Mouse (Mus musculus): ENCODE measurements around the gene Dhdh. TPM values are rescaled to one million over a fixed set of nuclear protein-coding genes. Genes with fewer than 3 reads are reported as not detected.
"Not testable (repeated sequence)": the region's sequence is repeated elsewhere in the genome, so short reads cannot be mapped to it uniquely, and the experiment has no call there.

Dhdh gene
- polyA plus RNA-seq, 1 experiment from 2014 or later, result 3.4 TPM

- Histone ChIP-seq H3K9me3 (replicated peaks; ENCODE audit: control insufficient read depth, low read length) (no peaks in the 10 kb centered on the region), H3K36me3 (ENCODE audit: control insufficient read depth, insufficient read depth) (peaks cover 31% of the 10 kb centered on the region), H3K4me3 (ENCODE audit: low read length) (no peak overlapping the region; the same call in 1 of the 2 replicates), H3K4me2 (ENCODE audit: low read depth, low read length) (peak overlapping the region; percentile 21), H3K27me3 (ENCODE audit: control insufficient read depth, insufficient read depth, low read length) (no peaks in the 10 kb centered on the region), H3K9ac (ENCODE audit: low read length) (peak overlapping the region; percentile 75), H3K4me1 (ENCODE audit: control insufficient read depth, insufficient read depth, low read length) (peaks cover 40% of the 10 kb centered on the region), H3K27ac (ENCODE audit: low read length) (peak overlapping the region; percentile 90)
- 0 out of 2 replicates have a peak, but pooled peaks have one; percentile 5 for ATAC-seq (replicated peaks; ENCODE audit: extremely low read depth, insufficient read depth, low FRiP score)
- WGBS, result 9% methylated on average over 13 of the region's 13 CpGs
These were observed 27.7 kb downstream of the Dhdh start for GRCm38 (mm10) chr7:45460860-45461314.

- peak overlapping the region; percentile 75 for H3K9ac ChIP-seq (ENCODE audit: low read length)
- no peaks in the 10 kb centered on the region for H3K27me3 ChIP-seq (ENCODE audit: control insufficient read depth, insufficient read depth, low read length)
- peak overlapping the region; percentile 70 for H3K4me3 ChIP-seq (ENCODE audit: low read length)
- peaks cover 36% of the 10 kb centered on the region for H3K4me1 ChIP-seq (ENCODE audit: control insufficient read depth, insufficient read depth, low read length)
- WGBS, result 67% methylated on average over 7 of the region's 7 CpGs
- ATAC-seq (replicated peaks; ENCODE audit: extremely low read depth, insufficient read depth, low FRiP score), result no peak
- peak overlapping the region; percentile 90 for H3K27ac ChIP-seq (ENCODE audit: low read length)
- H3K4me2 ChIP-seq (ENCODE audit: low read depth, low read length), result peak overlapping the region; percentile 74
- H3K36me3 ChIP-seq (ENCODE audit: control insufficient read depth, insufficient read depth), result peaks cover 32% of the 10 kb centered on the region
- H3K9me3 ChIP-seq (replicated peaks; ENCODE audit: control insufficient read depth, low read length), result no peaks in the 10 kb centered on the region
These were observed 28.2 kb downstream of the Dhdh start for GRCm38 (mm10) chr7:45460377-45460776.

DNA sequence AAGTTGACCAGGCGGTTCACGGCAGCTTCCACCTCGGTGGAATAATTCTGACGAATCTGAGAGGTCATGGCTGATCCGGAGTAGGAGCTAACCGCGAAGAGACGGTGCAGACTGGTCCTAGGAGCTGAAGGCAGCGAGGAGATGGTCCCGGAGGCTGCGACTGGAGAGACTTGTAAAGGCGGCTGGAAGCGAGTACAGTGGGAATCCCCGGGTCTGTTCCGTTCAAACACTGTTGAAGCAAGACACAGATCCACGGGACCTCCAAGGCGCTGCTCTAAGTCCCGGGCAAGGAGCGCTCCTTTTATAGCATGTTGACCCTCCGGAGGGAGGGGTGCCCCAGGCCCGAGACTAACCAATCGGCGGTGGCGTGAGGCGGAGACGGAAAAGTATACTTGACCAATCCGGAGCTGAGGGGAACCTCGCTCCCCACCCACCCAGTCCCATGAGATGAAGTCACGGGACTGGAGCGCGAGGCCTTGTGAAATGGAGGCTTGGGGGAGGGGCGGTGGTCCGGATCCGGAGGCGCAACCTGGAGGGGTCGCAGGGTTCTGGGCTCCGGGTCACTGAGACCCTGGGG lies 29.0 kb downstream of the Dhdh start, which contains the start of gene Ftl1:
Gene Ftl1 (minus strand): TSS at position 321 of the 577 bp plus-strand sequence.
- under 1% methylated on average over 25 of the region's 37 CpGs for WGBS
- H3K27ac ChIP-seq (ENCODE audit: low read length), result peak within 1 kb of the TSS; percentile 95
- H3K4me1 ChIP-seq (ENCODE audit: control insufficient read depth, insufficient read depth, low read length), result peaks cover 36% of the 10 kb centered on the region
- H3K9me3 ChIP-seq (replicated peaks; ENCODE audit: control insufficient read depth, low read length); H3K27me3 ChIP-seq (ENCODE audit: control insufficient read depth, insufficient read depth, low read length): not testable (repeated sequence)
- H3K36me3 ChIP-seq (ENCODE audit: control insufficient read depth, insufficient read depth), result peaks cover 39% of the 10 kb centered on the region
- H3K4me2 ChIP-seq (ENCODE audit: low read depth, low read length), result peak within 1 kb of the TSS; percentile 74
- H3K4me3 ChIP-seq (ENCODE audit: low read length), result peak within 1 kb of the TSS; percentile 70
- ATAC-seq (replicated peaks; ENCODE audit: extremely low read depth, insufficient read depth, low FRiP score), result peak; percentile 95
- H3K9ac ChIP-seq (ENCODE audit: low read length), result peak within 1 kb of the TSS; percentile 92

DNA sequence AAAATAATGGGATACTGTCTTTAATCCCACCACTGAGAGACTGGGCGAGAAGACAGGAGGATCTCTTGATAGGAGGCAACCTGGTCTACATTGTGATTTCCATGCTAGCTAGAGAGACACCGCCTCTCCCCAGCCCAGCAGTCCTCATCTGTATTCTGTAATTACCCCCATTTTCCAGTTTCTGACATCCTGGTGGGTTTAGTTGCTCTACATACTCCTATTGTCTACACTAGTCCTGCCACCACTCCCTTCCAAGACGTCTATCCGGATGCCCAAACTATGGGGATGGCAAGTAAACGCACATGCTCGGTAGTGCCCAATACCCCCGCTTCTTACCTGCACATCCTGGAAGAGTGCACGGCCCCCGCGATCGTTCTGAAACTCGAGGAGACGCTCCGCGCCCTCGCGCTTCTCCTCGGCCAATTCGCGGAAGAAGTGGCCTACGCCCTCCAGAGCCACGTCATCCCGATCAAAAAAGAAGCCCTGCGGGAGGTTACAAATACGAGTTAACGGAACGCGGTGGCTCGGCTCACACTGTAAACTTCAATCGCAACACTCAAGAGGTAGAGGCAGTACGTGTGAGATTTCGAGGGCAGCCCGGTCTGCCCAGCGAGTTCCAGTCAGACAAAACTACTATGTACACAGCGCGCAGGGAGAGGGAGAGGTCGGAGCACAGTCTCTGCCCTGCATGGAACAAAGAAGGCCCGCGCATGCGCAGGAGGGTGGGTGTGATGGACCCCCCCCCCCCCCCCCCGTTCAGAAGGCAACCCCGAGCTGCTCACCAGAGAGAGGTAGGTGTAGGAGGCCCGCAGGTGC lies 29.6 kb downstream of the Dhdh start:
- Histone ChIP-seq H3K36me3 (ENCODE audit: control insufficient read depth, insufficient read depth) (peaks cover 44% of the 10 kb centered on the region), H3K9me3 (replicated peaks; ENCODE audit: control insufficient read depth, low read length) (no peaks in the 10 kb centered on the region), H3K27ac (ENCODE audit: low read length) (peak overlapping the region; percentile 95), H3K4me2 (ENCODE audit: low read depth, low read length) (peak overlapping the region; percentile 71), H3K27me3 (ENCODE audit: control insufficient read depth, insufficient read depth, low read length) (no peaks in the 10 kb centered on the region), H3K9ac (ENCODE audit: low read length) (peak overlapping the region; percentile 92), H3K4me1 (ENCODE audit: control insufficient read depth, insufficient read depth, low read length) (peaks cover 36% of the 10 kb centered on the region), H3K4me3 (ENCODE audit: low read length) (peak overlapping the region; percentile 70)
- peak; percentile 62 for ATAC-seq (replicated peaks; ENCODE audit: extremely low read depth, insufficient read depth, low FRiP score)
- WGBS, result under 1% methylated on average over 42 of the region's 43 CpGs

DNA sequence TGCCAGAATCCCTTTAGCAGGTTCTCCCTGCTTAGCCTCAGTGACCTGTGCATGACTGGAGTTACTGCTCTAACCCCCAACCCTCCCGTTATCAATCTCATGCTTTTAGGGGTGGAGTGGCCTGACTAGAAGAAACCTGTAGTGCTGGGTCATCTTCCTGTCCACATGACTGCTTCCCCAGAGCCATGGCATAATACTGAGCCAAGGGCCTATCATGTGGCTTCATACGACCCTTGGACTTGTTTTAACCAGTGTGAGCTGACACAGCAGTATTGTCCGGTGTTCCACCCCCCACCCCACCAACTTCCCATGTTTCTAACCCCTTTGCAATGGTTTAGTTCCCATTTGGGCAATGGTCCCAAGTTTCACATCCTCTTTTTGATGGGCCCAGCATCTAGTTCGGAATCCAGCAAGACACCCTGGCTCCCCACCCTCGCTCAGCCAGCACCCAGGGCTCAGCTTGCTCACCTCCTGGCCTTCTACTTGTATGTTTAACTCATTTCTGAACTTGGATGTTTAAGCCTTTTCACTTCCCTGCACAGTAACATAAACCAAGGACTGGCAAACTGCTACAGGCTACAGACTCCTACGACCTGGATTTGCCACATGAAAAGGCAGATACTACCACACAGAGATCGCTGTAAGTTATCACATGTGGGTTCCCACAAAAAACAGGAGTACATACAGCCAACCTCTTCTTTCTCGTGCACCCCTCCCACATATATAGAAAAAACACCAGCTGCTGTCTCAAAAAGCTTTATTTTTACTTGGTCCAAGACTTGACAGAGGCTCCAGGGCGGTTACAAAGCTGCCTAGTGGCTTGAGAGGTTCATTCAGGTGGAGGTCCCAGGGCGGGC lies 31.2 kb downstream of the Dhdh start:
- WGBS, result 46% methylated on average over 10 of the region's 10 CpGs
- H3K36me3 ChIP-seq (ENCODE audit: control insufficient read depth, insufficient read depth), result peaks cover 39% of the 10 kb centered on the region
- peak overlapping the region; percentile 92 for H3K9ac ChIP-seq (ENCODE audit: low read length)
- H3K4me1 ChIP-seq (ENCODE audit: control insufficient read depth, insufficient read depth, low read length), result peaks cover 36% of the 10 kb centered on the region
- no peaks in the 10 kb centered on the region for H3K9me3 ChIP-seq (replicated peaks; ENCODE audit: control insufficient read depth, low read length)
- peak overlapping the region; percentile 68 for H3K27ac ChIP-seq (ENCODE audit: low read length)
- peak overlapping the region; percentile 71 for H3K4me2 ChIP-seq (ENCODE audit: low read depth, low read length)
- no peak for ATAC-seq (replicated peaks; ENCODE audit: extremely low read depth, insufficient read depth, low FRiP score)
- H3K4me3 ChIP-seq (ENCODE audit: low read length), result peak overlapping the region; percentile 70
- H3K27me3 ChIP-seq (ENCODE audit: control insufficient read depth, insufficient read depth, low read length), result no peaks in the 10 kb centered on the region

DNA sequence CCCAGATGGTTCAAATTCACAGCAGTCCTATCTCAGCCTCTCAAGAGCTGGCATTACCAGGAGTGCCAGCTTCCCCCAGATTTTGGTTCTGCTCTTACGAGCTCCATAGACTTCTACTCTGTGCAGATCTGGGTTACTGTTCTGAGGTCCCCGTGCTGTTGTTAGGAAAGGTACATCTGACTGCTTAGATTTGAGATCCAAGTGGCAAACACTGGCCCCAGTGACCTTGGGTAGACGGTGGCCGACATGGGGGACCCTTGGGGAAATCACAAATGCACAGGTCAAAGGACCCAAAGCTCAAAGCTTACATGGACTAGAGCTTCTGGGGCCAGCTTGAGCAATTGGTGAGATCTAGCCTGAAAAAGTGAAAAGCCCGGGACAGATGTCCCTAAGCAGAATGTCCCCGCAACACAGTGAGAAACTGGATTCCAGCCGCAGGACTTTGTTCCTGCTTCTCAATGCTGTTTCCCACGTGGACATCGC lies 31.8 kb downstream of the Dhdh start:
- H3K27ac ChIP-seq (ENCODE audit: low read length), result peak overlapping the region; percentile 68
- WGBS, result 38% methylated on average over 9 of the region's 9 CpGs
- H3K9me3 ChIP-seq (replicated peaks; ENCODE audit: control insufficient read depth, low read length), result no peaks in the 10 kb centered on the region
- H3K4me1 ChIP-seq (ENCODE audit: control insufficient read depth, insufficient read depth, low read length), result peaks cover 36% of the 10 kb centered on the region
- H3K4me2 ChIP-seq (ENCODE audit: low read depth, low read length), result peak overlapping the region; percentile 71
- peak overlapping the region; percentile 70; the same call in 1 of the 2 replicates for H3K4me3 ChIP-seq (ENCODE audit: low read length)
- no peak overlapping the region; the same call in 1 of the 2 replicates for H3K9ac ChIP-seq (ENCODE audit: low read length)
- H3K36me3 ChIP-seq (ENCODE audit: control insufficient read depth, insufficient read depth), result peaks cover 39% of the 10 kb centered on the region
- H3K27me3 ChIP-seq (ENCODE audit: control insufficient read depth, insufficient read depth, low read length), result no peaks in the 10 kb centered on the region
- no peak for ATAC-seq (replicated peaks; ENCODE audit: extremely low read depth, insufficient read depth, low FRiP score)

DNA sequence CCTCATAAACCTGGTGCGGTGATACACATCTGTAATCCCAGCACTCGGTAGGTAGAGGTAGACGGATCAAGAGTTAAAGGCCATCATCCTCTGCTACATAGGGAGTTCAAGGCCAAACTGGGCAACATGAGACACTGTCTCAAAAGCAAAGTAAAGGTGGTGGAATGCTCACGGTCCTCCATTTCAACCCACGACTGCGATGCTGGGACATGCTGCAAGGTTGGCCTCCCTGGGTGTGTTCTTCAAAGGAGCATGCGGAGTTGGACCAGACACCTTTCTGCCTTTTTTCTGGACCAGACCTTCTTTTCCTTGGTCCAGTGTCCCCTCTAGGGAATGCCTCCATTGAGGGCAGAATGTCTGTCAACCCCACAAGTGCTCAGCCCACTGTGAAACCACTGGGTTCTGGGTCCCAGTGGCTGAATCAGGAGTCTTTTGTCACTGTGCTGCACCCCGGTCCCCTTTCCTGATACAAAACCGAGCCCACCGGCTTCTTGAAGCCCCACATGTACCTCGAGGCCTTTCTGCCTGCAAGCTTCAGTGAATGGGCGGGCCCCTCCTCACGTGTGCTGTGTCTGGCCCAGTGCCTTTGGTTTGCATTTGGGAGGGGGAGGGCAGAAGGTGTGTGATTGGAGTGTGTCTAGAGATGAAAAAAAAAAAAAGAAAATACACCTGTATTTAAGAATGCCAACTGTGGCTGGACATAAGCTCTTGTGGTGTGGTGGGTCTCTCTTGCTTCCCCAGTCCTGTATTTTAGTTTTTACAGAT lies 32.5 kb downstream of the Dhdh start:
- peaks cover 41% of the 10 kb centered on the region for H3K36me3 ChIP-seq (ENCODE audit: control insufficient read depth, insufficient read depth)
- H3K9ac ChIP-seq (ENCODE audit: low read length), result no peak overlapping the region
- WGBS, result 67% methylated on average over 13 of the region's 13 CpGs
- H3K9me3 ChIP-seq (replicated peaks; ENCODE audit: control insufficient read depth, low read length), result no peaks in the 10 kb centered on the region
- no peak overlapping the region for H3K4me2 ChIP-seq (ENCODE audit: low read depth, low read length)
- no peak overlapping the region for H3K4me3 ChIP-seq (ENCODE audit: low read length)
- no peaks in the 10 kb centered on the region for H3K27me3 ChIP-seq (ENCODE audit: control insufficient read depth, insufficient read depth, low read length)
- H3K27ac ChIP-seq (ENCODE audit: low read length), result peak overlapping the region; percentile 68
- ATAC-seq (replicated peaks; ENCODE audit: extremely low read depth, insufficient read depth, low FRiP score), result no peak
- peaks cover 34% of the 10 kb centered on the region for H3K4me1 ChIP-seq (ENCODE audit: control insufficient read depth, insufficient read depth, low read length)

DNA sequence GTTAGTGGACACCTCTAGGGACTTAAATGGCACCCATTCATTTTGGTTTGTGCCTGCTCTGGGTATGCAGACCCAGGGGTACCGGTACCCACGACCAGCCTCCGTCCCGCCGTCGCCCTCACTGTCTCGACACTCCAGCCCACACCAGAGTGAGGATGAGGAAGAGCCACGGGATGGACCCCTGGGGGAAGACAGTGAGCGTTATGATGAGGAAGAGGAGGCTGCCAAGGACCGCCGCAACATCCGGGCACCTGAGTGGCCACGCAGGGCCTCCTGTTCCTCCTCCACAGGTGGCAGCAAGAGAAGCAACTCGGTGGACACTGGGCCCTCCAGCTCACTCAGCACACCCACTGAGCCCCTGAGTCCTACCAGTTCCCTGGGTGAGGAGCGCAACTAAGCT lies 33.6 kb downstream of the Dhdh start:
- Histone ChIP-seq H3K4me3 (ENCODE audit: low read length) (no peak overlapping the region), H3K36me3 (ENCODE audit: control insufficient read depth, insufficient read depth) (peaks cover 41% of the 10 kb centered on the region), H3K27ac (ENCODE audit: low read length) (no peak overlapping the region), H3K4me1 (ENCODE audit: control insufficient read depth, insufficient read depth, low read length) (peaks cover 23% of the 10 kb centered on the region), H3K9ac (ENCODE audit: low read length) (no peak overlapping the region), H3K4me2 (ENCODE audit: low read depth, low read length) (no peak overlapping the region), H3K9me3 (replicated peaks; ENCODE audit: control insufficient read depth, low read length) (no peaks in the 10 kb centered on the region), H3K27me3 (ENCODE audit: control insufficient read depth, insufficient read depth, low read length) (no peaks in the 10 kb centered on the region)
- 87% methylated on average over 15 of the region's 15 CpGs for WGBS
- ATAC-seq (replicated peaks; ENCODE audit: extremely low read depth, insufficient read depth, low FRiP score), result no peak
